Mouse (Mus musculus) monocyte, adult 2 months (primary cell): ENCODE results near the gene Kctd17.

Experiments
- DNase-seq, 2 experiments: peaks; one replicate each; pipeline ENCODE4 v3.0.0; 2022; ENCODE audit warnings: low spot score in 2 of 2, low read depth in 1 of 2

The Kctd17 gene

DNA sequence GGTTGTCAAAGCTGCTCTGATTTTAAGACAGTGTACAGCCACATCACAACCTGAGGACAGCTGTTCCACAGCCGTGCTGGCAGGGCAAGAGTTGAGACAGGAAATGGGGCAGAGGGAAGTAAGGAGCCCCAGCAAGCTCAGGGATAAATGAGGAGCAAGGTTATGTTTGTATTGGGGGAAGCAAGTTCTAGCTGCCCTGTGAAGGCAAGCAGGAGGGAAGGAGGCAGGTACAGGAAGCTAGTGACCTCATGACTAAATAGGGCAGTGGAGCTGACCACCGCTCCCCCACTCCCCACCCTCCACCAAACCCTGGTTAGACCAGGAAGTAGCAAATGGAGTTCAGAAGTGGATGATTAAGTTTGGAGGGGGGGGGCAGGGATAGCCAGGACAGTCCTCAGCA lies 52.6 kb downstream of the Kctd17 start:
- no peak for DNase-seq

DNA sequence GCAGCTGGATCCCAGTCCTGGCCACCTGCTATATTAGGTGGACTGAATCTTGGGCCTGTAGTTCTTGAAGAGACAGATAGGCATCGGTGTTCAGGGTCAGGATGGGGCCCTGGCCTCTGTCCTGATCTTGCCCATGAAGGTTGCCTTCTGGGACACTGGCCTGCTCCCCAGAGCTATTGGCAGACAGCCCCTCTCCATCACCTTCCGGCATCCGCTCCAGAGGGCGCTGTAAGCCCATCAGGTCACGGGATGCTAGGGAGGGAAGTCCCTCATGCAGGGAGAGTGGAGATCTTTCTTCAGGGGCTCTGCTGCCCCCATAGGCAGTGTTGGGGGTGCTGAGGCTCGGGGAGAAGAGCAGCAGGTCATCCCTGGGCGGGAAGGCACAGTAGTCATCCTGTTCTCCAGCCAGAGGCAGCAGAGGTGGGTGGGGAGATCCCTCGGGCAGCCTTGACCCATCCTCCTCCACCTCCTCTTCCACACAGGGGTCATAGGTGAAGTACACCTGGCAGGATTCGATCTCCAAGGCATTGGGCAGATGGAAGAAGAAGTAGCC lies 53.2 kb downstream of the Kctd17 start:
- no peak for DNase-seq

DNA sequence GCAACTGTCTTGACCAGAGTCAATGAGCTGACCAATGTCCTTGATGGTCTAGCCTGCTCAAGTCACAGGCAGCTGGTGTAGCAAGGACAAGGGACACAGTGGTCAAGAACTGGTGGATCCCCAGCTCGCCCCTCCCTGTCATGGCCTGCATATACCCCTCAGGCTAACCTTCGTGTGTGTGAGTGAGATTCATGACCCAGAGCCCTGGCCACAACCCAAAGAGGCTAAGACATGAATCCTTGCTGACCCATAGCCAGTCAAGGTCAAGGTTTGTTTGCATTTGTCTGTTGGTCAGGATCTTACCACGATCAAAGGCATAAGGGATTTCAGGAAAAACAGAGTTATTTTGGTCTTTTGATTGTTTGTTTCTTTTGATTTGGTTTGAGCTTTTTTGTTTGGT lies 54.2 kb downstream of the Kctd17 start:
- DNase-seq, result no peak

DNA sequence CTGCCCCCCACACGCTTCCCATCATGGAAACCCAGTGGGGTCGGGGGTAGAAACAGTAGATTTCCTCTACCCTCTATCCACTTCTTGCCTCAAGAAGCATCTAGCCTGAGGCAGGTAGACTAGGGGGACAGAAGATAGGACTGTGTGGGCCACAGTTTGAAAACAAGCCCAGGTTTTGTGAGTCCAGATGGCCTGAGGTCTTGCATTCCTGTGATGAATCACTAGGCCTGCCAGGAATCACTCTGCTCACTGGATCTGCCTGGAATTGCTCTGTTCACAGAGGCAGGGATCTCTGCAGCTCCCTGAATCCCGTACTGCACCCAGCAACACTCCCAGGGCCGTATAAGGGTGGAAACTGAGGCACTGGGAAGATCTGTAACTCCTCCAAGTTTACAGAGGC lies 54.9 kb downstream of the Kctd17 start:
- DNase-seq, result no peak

DNA sequence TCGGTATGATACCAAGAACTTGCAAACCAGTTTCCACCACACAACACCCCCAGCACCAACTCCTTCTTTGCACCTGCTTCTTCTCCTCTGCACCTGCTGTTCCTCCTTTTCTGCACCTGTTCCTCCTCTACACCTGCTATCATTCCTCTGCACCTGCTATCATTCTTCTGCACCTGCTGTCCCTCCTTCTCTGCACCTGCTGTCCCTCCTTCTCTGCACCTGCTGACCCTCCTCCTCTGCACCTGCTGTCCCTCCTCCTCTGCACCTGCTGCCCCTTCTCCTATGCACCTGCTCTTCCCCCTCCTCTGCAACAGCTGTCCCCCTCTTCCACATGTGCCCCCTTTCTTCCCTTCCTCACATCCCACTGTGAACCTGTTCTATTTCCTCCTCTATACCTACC lies 58.2 kb downstream of the Kctd17 start:
- no peak for DNase-seq

DNA sequence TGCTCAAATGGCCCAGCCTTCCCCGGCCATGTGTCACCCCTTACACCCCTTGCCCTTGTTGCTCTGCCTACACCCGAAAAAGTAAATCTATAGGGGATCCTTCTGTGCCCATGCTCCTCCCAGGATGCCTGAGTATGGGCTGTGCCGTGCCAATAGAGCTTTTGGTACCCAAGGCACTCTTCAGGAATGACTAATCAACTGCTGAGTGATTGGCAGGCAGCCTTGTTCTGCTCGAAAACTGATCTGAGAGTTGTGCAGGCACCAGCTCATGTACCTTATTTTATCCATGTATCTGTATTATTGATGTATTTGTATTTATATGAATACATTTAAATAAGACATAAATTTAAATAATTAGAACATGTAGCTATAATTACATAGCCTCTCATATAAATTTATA lies 58.7 kb downstream of the Kctd17 start:
- DNase-seq, result no peak
